Mouse (Mus musculus) ES-Bruce4 (cell line): Measurements from ENCODE around the gene Scube1.

Experiments used
- CTCF ChIP-seq: IDR thresholded peaks from one replicate; pipeline ENCODE4 v1.8.1; 2011; ENCODE audit warnings: low read depth, low read length
- POLR2A ChIP-seq: IDR thresholded peaks from one replicate; pipeline ENCODE4 v1.8.1; 2011; ENCODE audit warnings: low read length; ENCODE audit not compliant: insufficient read depth

DNA sequence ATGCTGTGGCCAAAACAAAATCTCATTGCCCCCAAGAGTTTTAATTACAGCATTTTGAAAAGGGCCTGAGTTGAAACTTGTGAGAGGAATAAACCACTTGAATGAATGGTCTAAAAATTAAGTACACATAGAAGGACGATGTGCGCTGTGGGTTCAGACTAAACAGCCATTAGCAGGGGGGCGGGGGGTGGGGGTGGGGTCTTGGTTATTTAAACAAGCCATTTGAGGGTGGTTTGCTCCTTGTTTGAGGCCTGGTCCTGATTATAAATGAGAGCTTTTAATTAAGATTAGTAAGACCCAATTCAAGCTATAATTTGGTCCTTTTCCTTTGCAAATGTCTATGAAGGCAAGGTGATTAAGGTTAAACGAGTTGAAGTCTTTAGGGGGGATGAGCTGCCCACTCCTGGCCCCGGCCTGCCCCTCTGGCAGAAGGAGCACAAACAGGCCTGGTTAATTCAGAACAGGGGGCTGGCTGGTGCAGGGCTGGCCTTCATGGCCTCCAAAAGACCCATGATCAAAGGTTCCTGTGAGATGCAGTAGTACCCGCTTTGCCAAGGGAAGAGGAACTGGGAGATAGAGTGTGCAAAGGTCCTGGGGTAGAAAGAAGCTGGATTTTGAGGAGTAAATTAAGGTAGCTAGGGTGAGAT, 9.1 kb downstream of the Scube1 start:
- TF ChIP-seq CTCF (no peak), POLR2A (no peak)
